ENCODE assay signal across 22 mouse cellular contexts in genomic region chr5:48187819-48188218, GRCm38 (mm10).
DNase-seq lines count a peak whose midpoint lies in the region; ATAC-seq and TF ChIP-seq lines count a peak whose summit lies in the region.
"Had no signal": no experiment of that assay in that cellular context is flagged by ENCODE, and none has a peak within 500 bp of the region (broad histone marks: within the 10 kb centered on the region; RNA-seq: fewer than 3 reads in every experiment).

No protein-coding gene starts in this region.

- H3K9me3 ChIP-seq in forebrain, embryonic 14.5 days (replicated peaks; ENCODE audit: control insufficient read depth, low read length) = no peaks in the 10 kb centered on the region
- H3K9me3 ChIP-seq in forebrain, embryonic 11.5 days (ENCODE audit: control insufficient read depth, low read length) = no peaks in the 10 kb centered on the region
- no peaks in the 10 kb centered on the region for H3K9me3 ChIP-seq in forebrain, embryonic 16.5 days (ENCODE audit: control insufficient read depth, low read length)
- H3K9me3 ChIP-seq in forebrain, embryonic 12.5 days = no peaks in the 10 kb centered on the region
- no peaks in the 10 kb centered on the region for H3K9me3 ChIP-seq in lung, embryonic 14.5 days (ENCODE audit: low read depth, low read length)
- H3K9me3 ChIP-seq: embryonic facial prominence, embryonic 12.5 days; embryonic facial prominence, embryonic 15.5 days had no signal

- no peaks in the 10 kb centered on the region for H3K27me3 ChIP-seq in forebrain, embryonic 14.5 days (replicated peaks; ENCODE audit: control insufficient read depth, insufficient read depth, low read length)
- no peaks in the 10 kb centered on the region for H3K27me3 ChIP-seq in forebrain, embryonic 11.5 days (ENCODE audit: control insufficient read depth, insufficient read depth, low read length)
- H3K27me3 ChIP-seq in forebrain, embryonic 16.5 days (replicated peaks; ENCODE audit: control insufficient read depth, insufficient read depth, low read length) = no peaks in the 10 kb centered on the region
- no peaks in the 10 kb centered on the region for H3K27me3 ChIP-seq in forebrain, embryonic 12.5 days
- H3K27me3 ChIP-seq in lung, embryonic 14.5 days (ENCODE audit: insufficient read depth, low read length) = no peaks in the 10 kb centered on the region
- H3K27me3 ChIP-seq: embryonic facial prominence, embryonic 12.5 days; embryonic facial prominence, embryonic 15.5 days had no signal

- no peak overlapping the region for H3K27ac ChIP-seq in forebrain, embryonic 14.5 days (ENCODE audit: low read depth, low read length)
- no peak overlapping the region for H3K27ac ChIP-seq in forebrain, embryonic 11.5 days (ENCODE audit: low read depth, low read length)
- H3K27ac ChIP-seq in forebrain, embryonic 16.5 days (ENCODE audit: low read length) = no peak overlapping the region
- H3K27ac ChIP-seq in forebrain, embryonic 12.5 days = no peak overlapping the region
- no peak overlapping the region for H3K27ac ChIP-seq in lung, embryonic 14.5 days (ENCODE audit: low read depth)
- H3K27ac ChIP-seq: embryonic facial prominence, embryonic 12.5 days; embryonic facial prominence, embryonic 15.5 days; gastrocnemius, adult 2 months had no signal

- peak; percentile 40; the same call in 1 of the 2 replicates for ATAC-seq in forebrain, embryonic 14.5 days
- ATAC-seq in forebrain, embryonic 11.5 days (replicated peaks; ENCODE audit: low FRiP score) = no peak
- ATAC-seq in forebrain, embryonic 16.5 days = peak; percentile 59; the same call in 1 of the 2 replicates
- ATAC-seq in forebrain, embryonic 12.5 days (ENCODE audit: low FRiP score) = no peak
- no peak for ATAC-seq in lung, embryonic 14.5 days (ENCODE audit: insufficient read depth)

- peak; percentile 32 for DNase-seq in forebrain, embryonic 14.5 days (ENCODE audit: low spot score)
- DNase-seq in forebrain, embryonic 11.5 days (ENCODE audit: low spot score) = no peak
- DNase-seq in lung, embryonic 14.5 days = peak; percentile 19
- DNase-seq in lung, adult 2 months = no peak
- DNase-seq in brain, embryonic 14.5 days (ENCODE audit: low read depth) = peak; percentile 48
- no peak for DNase-seq in left cerebral cortex, adult 8-10 months (ENCODE audit: low spot score in 2 of 2)
- DNase-seq: adrenal gland, adult 8-10 months; adrenal gland, postnatal 14 days; adrenal gland, postnatal 36 days; cerebellum, adult 11 months; cerebellum, adult 18-20 months; cerebellum, adult 8-10 months; cerebellum, adult 9-11 months; cerebellum, postnatal 14 days; cerebellum, postnatal 36 days; embryo, embryonic 11 days; gastrocnemius, adult 2 months had no signal

- H3K36me3 ChIP-seq in forebrain, embryonic 14.5 days (ENCODE audit: control insufficient read depth, insufficient read depth, low read length) = no peaks in the 10 kb centered on the region
- no peaks in the 10 kb centered on the region for H3K36me3 ChIP-seq in forebrain, embryonic 11.5 days (ENCODE audit: control insufficient read depth, insufficient read depth, low read length)
- no peaks in the 10 kb centered on the region for H3K36me3 ChIP-seq in forebrain, embryonic 16.5 days (ENCODE audit: control insufficient read depth, insufficient read depth)
- H3K36me3 ChIP-seq in forebrain, embryonic 12.5 days (replicated peaks) = no peaks in the 10 kb centered on the region
- H3K36me3 ChIP-seq in lung, embryonic 14.5 days (ENCODE audit: insufficient read depth) = 0 out of 2 replicates have a peak, but pooled peaks cover 4% of the 10 kb centered on the region
- H3K36me3 ChIP-seq: embryonic facial prominence, embryonic 12.5 days; embryonic facial prominence, embryonic 15.5 days had no signal

- H3K4me3 ChIP-seq in forebrain, embryonic 14.5 days (ENCODE audit: low read depth, low read length) = no peak overlapping the region
- H3K4me3 ChIP-seq in forebrain, embryonic 11.5 days (ENCODE audit: low read depth, low read length) = no peak overlapping the region
- no peak overlapping the region for H3K4me3 ChIP-seq in forebrain, embryonic 16.5 days (replicated peaks; ENCODE audit: low read length)
- H3K4me3 ChIP-seq in forebrain, embryonic 12.5 days (replicated peaks) = no peak overlapping the region
- H3K4me3 ChIP-seq in lung, embryonic 14.5 days (ENCODE audit: low read depth, low read length) = no peak overlapping the region
- no peak overlapping the region for H3K4me3 ChIP-seq in lung, adult 2 months (replicated peaks; ENCODE audit: extremely low read depth, low read depth, low read length)
- H3K4me3 ChIP-seq: embryonic facial prominence, embryonic 12.5 days; embryonic facial prominence, embryonic 15.5 days; erythroblast, embryonic 14.5 days; gastrocnemius, adult 2 months had no signal

- no peak for TF ChIP-seq POLR2A in lung, adult 2 months (IDR thresholded peaks at IDR 0.05; ENCODE audit: borderline replicate concordance, extremely low read depth, low read depth, low read length)
- TF ChIP-seq POLR2A in brain, embryonic 14.5 days (IDR thresholded peaks at IDR 0.05; ENCODE audit: borderline replicate concordance, extremely low read depth, insufficient read depth, insufficient read length, poor library complexity, severe bottlenecking) = no peak

- no peak overlapping the region for H3K4me2 ChIP-seq in forebrain, embryonic 14.5 days (ENCODE audit: low read length)
- no peak overlapping the region for H3K4me2 ChIP-seq in forebrain, embryonic 11.5 days (ENCODE audit: low read depth, low read length, severe bottlenecking)
- H3K4me2 ChIP-seq in forebrain, embryonic 16.5 days (ENCODE audit: low read length) = no peak overlapping the region
- H3K4me2 ChIP-seq in forebrain, embryonic 12.5 days = no peak overlapping the region
- no peak overlapping the region for H3K4me2 ChIP-seq in lung, embryonic 14.5 days
- H3K4me2 ChIP-seq: embryonic facial prominence, embryonic 12.5 days; embryonic facial prominence, embryonic 15.5 days had no signal

- no peak overlapping the region for H3K9ac ChIP-seq in forebrain, embryonic 14.5 days (ENCODE audit: low read length)
- H3K9ac ChIP-seq in forebrain, embryonic 11.5 days (ENCODE audit: low read length) = no peak overlapping the region
- no peak overlapping the region for H3K9ac ChIP-seq in forebrain, embryonic 16.5 days (replicated peaks; ENCODE audit: low read depth, low read length)
- no peak overlapping the region for H3K9ac ChIP-seq in forebrain, embryonic 12.5 days
- H3K9ac ChIP-seq in lung, embryonic 14.5 days = no peak overlapping the region
- H3K9ac ChIP-seq: embryonic facial prominence, embryonic 12.5 days; embryonic facial prominence, embryonic 15.5 days had no signal

- no peak for TF ChIP-seq CTCF in lung, embryonic 14.5 days (IDR thresholded peaks at IDR 0.05; ENCODE audit: low read depth)
- TF ChIP-seq CTCF in lung, adult 2 months (IDR thresholded peaks at IDR 0.05; ENCODE audit: insufficient read depth, low read length) = no peak
- no peak for TF ChIP-seq CTCF in brain, embryonic 14.5 days (IDR thresholded peaks at IDR 0.05; ENCODE audit: borderline replicate concordance, extremely low read depth, insufficient read depth, insufficient read length)

- H3K4me1 ChIP-seq in forebrain, embryonic 14.5 days (ENCODE audit: control insufficient read depth, insufficient read depth, low read length) = no peaks in the 10 kb centered on the region
- H3K4me1 ChIP-seq in forebrain, embryonic 11.5 days (replicated peaks; ENCODE audit: control insufficient read depth, insufficient read depth, low read length) = no peaks in the 10 kb centered on the region
- no peaks in the 10 kb centered on the region for H3K4me1 ChIP-seq in forebrain, embryonic 16.5 days (replicated peaks; ENCODE audit: control insufficient read depth, insufficient read depth, low read length)
- no peaks in the 10 kb centered on the region for H3K4me1 ChIP-seq in forebrain, embryonic 12.5 days
- H3K4me1 ChIP-seq in lung, embryonic 14.5 days (ENCODE audit: insufficient read depth) = no peaks in the 10 kb centered on the region
- no peaks in the 10 kb centered on the region for H3K4me1 ChIP-seq in lung, adult 2 months (ENCODE audit: control insufficient read depth, insufficient read depth, low read length)
- H3K4me1 ChIP-seq: embryonic facial prominence, embryonic 12.5 days; embryonic facial prominence, embryonic 15.5 days had no signal

- WGBS in forebrain, embryonic 14.5 days = 81% methylated on average over 4 of the region's 4 CpGs
- 91% methylated on average over 4 of the region's 4 CpGs for WGBS in forebrain, embryonic 11.5 days
- 74% methylated on average over 4 of the region's 4 CpGs for WGBS in forebrain, embryonic 16.5 days
- WGBS in forebrain, embryonic 12.5 days = 92% methylated on average over 4 of the region's 4 CpGs
- WGBS in lung, embryonic 14.5 days = 72% methylated on average over 4 of the region's 4 CpGs
- WGBS in lung, adult 2 months = 79% methylated on average over 4 of the region's 4 CpGs

Comparison
In these comparisons a context has a peak if more than half of its experiments do, and no peak if none do; other contexts are left out.
1. ATAC-seq: peak in forebrain, embryonic 14.5 days (single experiment) and forebrain, embryonic 16.5 days (single experiment); none in forebrain, embryonic 11.5 days (single experiment), forebrain, embryonic 12.5 days (single experiment) and lung, embryonic 14.5 days (single experiment).
2. DNase-seq: peak in forebrain, embryonic 14.5 days (single experiment), lung, embryonic 14.5 days (single experiment) and brain, embryonic 14.5 days (single experiment); none in forebrain, embryonic 11.5 days (single experiment), lung, adult 2 months (single experiment) and left cerebral cortex, adult 8-10 months (0 of 2).